Mouse (Mus musculus) left cerebral cortex, postnatal 14 days (tissue): ENCODE measurements around the gene Methig1. TPM values are rescaled to one million over a fixed set of nuclear protein-coding genes. Genes with fewer than 3 reads are reported as not detected.
"Not testable (repeated sequence)": the region's sequence is repeated elsewhere in the genome, so short reads cannot be mapped to it uniquely, and the experiment has no call there.

ENCODE experiments used
- DNase-seq, 2 experiments: peaks; one replicate each; pipeline ENCODE4 v3.0.0; 2021 to 2022; ENCODE audit warnings: low spot score in 2 of 2, mixed read lengths in 1 of 2
- intact Hi-C: fragments of 180-260 bp; cut with DNase I; formaldehyde crosslinking; loops from one replicate; pipeline ENCODE4 v1.15.1; 2025
- long read RNA-seq, 2 experiments: library from polyadenylated mRNA; stranded (forward); transcript quantifications; one replicate each; pipeline ENCODE4 v2.0.0; 2021
- total RNA-seq, 2 experiments: library from RNA; stranded (reverse); gene quantifications; 2 replicates each; pipeline ENCODE4 v1.2.3; 2021

The Methig1 gene
- total RNA-seq: not detected
- long read RNA-seq, experiment 1: 0 reads
- long read RNA-seq, experiment 2: 0 reads

DNA sequence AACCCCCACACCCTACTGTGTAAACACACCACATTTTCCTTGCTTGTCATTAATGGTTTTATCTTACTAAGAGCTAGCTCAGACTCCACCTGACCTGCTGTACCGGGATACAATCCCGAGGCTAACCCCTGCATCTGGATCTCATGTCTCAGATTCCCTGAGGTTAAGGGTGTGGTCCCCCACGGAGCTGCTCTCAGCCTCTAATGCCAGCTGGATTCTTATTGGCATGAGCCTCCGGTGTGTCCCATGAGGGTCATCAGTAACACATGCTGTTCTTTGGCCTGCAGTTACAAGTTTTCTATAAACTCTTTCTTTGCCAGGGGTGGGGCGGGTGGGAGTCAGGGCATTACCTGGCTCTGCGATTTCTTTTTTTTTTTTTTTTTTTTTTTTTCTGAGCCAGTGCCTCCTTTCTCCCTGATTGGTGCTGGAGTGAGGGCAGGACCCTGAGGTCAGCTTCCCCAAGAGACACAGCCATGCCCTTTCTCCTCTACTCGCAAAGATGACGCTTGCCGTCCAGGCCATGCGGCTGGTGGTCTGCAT is at the start of gene Methig1, which contains the start of gene Mettl7a2:
Gene Methig1 (plus strand): TSS at position 439 of the 540 bp plus-strand sequence.
Gene Mettl7a2 (plus strand): TSS at position 490 of the 540 bp plus-strand sequence.
- intact Hi-C loops: no loop called here
- DNase-seq: no peak

DNA sequence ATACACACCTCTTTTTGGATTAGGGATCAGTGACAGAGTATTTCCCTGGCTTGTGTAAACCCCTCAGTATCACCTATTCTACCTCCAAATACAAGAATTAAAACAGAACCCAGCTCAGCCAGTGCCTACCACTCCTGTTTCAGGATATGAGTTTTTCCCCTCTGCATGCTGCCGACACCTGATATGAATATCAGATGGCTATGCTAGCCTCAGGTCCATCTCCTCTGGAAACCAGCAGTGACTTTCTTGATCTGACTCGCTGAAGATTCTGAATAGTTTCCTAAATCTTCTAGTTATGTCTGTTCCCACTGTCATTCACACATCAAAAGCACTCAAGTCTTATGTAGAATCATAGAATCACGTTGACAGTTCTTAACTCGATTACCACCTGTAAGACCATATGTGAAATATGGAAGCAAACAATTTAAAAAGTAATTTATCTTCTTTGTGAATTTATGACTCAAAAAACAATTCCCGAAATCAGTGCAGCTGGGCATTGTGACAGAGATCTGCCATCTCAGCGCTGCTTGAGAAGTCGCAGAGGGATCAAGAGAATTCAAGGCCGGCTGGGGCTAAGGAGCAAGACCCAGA is 49.4 kb upstream of the Methig1 start:
- intact Hi-C loops: no loop called here
- no peak for DNase-seq

DNA sequence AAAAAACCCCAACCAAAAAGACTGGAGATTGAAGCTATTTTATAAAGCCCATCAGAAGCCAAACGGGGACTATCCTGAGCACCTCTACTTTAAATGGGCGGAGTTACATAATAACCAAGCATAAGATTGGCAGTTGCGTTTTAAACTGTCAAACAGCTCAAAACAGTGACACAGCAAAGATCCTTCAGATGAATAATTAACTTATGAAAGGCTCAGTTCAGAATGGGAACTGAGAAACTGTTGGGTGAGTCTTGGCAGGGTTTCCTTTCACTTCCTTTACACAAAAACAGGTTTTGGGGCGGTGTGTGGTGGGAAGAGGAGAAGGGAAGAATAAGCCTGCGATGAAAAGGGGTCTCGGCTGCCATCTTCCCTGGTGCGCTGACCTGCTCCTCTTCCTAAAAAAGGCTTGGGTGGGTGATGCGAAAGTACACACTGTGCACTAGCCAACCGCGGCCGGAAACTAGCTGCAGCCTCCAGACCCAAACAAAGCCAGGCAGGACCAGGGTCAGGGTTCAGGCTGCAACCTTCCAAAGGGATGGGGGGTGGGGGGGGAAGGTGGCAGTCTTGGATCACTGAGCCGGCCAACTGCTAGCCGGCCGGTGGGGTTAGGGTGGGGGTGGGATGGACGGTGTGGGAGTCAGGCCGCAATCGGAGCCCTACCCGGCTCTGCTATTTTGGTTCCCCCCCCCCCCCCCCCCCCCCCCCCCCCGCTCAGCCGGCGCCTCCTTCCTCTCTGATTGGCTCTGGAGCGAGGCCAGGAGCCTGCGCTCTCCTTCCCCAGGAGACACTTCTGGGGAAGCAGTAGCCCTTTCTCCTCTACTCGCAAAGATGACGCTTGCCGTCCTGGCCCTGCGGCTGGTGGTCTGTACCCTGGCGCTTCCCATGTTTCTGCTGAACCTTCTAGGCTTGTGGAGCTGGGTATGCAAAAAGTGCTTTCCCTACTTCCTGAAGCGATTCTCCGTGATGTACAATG is 48.6 kb upstream of the Methig1 start, which contains the start of gene Mettl7a1:
Gene Mettl7a1 (plus strand): TSS at position 122 of the 973 bp plus-strand sequence.
- intact Hi-C loops: no loop called here
- peak; percentile 84 to 85 for DNase-seq

DNA sequence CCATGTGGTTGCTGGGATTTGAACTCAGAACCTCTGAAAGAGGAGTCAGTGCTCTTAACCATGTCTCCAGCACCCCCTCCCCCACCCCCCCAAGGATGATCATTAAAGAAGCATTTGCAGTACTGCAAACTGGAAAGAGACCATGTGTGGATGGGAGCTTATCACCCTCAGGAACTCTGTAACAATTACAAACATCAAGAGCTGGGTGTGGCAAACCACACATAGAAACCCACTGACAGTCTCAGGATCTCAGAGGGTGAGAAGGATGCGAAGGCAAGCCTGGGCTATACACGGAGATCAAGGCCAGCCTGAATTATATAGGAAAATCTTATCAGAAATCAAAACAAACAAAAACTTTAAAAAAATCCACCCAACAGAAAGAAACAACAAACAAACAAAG is 46.7 kb upstream of the Methig1 start:
- intact Hi-C loops: no loop called here

DNA sequence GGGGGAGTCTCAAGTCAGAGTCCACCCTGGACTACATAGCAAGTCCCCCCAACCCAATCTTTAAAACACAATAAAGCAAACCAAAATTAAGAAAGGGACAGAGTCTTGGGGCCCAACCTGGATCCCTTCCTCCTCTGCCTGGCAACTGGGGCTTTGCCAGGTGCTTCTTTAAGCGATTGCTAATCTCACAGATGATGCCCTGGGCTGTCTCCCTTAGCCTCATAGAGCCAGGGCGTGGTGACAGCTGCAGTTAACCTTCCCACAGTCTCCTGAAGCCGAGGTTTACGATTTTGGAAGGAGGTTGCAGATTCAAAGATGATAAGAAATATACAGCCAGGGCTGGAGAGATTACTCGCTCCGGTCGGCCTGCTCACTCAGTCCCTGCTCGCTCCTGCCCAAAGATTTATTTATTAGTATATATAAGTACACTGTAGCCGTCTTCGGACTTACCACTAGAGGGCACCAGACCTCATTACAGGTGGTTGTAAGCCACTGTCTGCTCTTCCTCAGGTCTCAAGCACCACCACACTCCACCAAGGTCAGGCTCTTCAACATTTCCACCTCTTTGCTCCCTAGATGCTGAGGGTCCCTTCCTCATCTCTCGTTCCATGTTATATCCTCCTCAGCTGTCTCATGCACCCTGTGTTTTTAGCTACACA is 45.4 kb upstream of the Methig1 start:
- intact Hi-C loops: not testable (repeated sequence)

More for the DNA sequence above, 46.7 kb upstream of the Methig1 start:
- DNase-seq: no peak

DNA sequence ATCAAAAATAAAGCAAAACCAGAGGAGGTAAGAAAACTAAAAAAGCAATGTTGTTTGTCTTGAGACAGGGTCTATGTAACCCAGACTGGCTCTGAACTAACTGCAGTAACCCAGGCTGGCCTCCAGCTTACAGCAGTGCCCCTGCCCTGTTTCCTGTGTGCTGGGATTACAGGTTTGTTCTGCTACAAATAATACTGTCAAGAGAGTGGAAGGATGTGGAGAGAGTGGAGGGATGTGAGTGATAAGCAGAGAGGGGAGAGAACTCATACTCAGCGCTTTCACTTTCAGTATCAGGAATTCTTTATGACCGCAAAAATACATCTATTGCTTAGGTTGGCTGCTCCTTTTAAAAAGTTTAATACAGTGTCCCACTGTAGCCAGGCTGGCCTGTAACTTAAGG is 40.6 kb upstream of the Methig1 start:
- no peak for DNase-seq
- intact Hi-C loops: no loop called here

More for the DNA sequence above, 45.4 kb upstream of the Methig1 start:
- DNase-seq: peak in 1 of 2 experiments; percentile 27

DNA sequence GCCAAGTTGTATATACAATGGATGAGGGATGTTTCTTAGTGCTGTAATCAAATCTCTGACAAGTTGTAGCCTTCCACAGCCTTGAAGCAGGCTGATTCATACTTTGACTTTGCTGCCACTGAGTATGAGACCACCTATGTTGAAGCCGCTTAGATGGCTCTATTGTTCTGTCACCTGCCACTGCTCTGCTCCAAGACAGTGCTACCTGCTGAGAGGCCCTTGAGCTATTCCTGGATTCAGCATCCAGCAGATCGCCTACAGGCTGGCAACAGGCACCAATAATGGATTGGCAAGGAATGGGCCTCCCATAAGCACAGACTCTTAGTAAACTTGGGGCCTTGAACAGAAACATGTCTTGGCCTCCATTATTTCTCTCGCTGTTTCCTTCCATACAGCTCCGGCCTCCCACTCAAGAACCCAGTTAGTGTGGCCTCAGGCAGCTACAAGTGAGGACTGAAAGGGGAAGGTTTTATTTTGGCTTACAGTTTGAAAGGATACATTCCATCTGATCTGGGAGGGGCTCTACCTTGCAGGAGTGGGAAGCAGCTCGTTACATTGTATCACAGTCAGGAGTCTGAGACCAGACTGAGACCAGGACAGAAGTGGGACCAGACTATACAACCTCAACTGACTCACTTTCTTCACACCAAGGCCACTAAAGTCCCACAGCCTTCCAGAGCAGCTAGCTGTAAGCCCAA is 38.4 kb upstream of the Methig1 start:
- intact Hi-C loops: no loop called here
- no peak for DNase-seq

DNA sequence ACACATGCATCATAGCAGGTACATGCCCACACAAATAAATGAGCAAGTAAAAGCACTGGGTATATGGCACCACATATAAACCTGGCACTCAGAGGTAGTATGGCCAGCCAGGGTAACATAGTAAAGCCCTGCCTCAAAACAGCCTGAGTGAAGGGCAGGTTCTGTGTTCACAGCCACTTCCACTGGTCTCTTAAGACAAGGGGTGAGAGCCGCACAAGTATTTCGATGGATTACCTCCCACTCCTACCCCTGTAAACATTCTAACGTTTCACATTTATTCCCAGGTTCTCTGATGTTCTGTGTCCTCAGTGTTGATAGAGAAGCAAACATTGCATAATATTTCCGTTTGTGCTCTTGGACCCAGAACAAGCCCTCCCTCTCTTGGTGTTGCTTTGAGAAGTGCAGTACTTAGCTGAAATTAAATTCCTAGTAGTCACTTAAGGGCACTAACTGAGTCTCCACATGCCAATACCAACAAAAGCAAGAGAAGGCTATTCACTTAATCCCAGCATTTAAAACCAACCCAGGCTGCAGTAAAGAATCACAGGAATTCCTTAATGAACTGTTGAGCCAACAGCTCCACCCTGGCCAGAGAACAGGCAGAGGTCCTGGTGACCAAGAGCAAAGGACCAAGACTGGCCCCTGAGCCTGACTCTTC is 34.8 kb upstream of the Methig1 start:
- intact Hi-C loops, DNase-seq: not testable (repeated sequence)

DNA sequence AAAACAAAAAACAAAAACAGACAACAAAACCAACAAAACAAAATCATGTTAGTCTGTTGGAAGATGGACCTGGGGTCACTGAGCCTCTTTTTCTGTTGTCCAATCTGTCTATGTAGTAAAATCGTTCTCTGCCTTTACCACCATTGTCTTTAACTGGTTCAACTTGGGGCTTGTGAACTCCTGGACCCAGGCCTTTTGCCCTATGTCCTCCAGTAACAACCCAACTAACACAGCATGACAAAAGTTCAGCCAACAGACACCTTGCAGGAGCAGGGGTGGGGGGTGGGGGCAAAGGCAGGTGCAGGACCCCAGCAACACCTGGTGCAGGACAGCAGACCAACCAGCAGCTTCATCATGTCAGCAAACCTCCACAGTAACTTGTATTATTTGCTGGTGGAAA is 33.1 kb upstream of the Methig1 start:
- DNase-seq: no peak
- intact Hi-C loops: loop anchor here (10.0 kb wide), 1 partner anchor 55 kb away; no protein-coding TSS in a partner anchor

DNA sequence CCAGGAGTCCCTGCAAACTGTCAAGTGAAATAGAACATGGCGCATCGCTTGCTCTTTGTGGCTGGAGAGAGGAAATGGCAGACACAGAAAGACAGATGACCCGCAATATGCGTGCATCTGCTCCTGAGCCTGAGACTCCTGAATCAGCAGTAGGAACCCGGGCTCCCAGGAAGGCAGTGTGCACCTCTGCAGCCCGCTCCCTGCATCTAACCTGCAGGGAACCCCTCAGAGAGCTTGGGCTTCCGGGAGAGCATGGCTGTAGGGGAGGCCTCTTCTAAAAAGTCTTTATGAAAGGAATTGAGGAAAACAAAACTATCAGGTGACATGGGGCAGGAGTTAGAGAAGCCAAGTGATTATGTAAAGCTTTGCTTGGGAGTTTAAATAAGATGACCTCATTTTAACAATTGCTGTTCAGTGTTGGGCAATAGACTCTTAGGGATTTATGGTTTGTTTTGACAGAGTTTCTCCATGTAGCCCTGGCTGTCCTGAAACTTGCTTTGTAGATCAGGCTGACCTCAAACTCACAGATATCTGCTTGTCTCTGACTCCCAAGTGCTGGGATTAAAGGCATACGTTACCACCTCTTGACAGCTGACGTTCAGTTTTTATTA is 32.5 kb upstream of the Methig1 start:
- intact Hi-C loops: loop anchor here (10.0 kb wide), 1 partner anchor 54 kb away; no protein-coding TSS in a partner anchor
- no peak for DNase-seq

DNA sequence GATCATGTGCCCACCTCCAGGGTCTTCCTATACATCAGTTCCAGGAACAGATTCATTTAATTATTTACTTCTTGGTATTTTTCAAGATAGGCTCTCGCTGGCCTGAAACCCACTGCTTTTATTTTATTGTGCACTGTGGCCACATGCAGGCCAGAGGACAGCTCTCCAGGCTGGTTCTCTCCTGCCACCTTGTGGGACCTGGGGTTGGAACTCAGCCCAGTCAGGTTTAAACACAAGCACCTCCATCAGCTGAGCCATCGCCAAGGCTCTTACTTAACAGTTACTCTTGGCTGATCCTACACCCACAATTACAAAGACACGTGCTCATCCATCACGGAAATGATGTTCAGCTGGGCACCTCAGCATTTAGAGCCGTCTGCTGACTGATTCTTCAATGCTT is 31.8 kb upstream of the Methig1 start:
- intact Hi-C loops: loop anchor here (10.0 kb wide), 1 partner anchor 54 kb away; no protein-coding TSS in a partner anchor
- no peak for DNase-seq

DNA sequence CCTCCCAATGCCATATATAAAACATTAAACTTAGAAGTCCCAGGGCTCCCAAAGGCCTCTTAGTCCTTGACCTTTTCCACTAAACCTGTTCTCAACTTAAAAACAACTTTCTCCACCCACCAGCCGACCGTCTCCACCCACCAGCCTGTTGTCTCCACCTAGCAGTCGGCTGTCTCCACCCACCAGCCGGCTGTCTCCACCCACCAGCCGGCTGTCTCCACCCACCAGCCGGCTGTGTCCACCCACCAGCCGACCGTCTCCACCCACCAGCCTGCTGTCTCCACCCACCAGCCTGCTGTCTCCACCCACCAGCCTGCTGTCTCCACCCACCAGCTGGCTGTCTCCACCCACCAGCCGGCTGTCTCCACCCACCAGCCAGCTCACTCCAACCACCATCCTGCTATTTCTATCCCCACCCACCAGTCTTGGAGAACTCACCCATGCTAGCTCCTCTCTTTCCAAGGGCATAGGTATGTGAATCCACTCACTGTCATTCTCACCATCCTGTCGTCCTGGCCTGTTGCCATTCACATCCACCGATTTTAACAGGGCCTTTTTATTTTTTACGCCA is 28.8 kb upstream of the Methig1 start:
- intact Hi-C loops: loop anchor here (10.0 kb wide), 1 partner anchor 51 kb away; no protein-coding TSS in a partner anchor
- DNase-seq: peak; percentile 54

DNA sequence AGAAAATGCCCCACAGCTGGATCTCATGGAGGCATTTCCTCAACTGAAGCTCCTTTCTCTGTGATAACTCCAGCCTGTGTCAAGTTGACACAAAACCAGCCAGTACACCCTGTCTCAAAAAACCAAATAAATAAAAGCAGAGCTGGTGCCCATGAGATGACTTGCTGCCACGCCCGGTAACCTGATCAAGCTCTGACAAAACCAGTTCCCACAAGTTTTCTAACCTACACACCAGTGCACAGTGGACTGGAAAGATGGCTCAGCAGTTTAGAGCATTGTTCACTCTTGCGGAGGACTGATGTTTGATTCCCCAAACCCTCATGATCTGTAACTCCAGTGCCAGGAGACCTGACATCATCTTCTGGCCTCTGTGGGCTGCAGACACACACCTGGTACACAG is 27.7 kb upstream of the Methig1 start:
- intact Hi-C loops: loop anchor here (10.0 kb wide), 1 partner anchor 50 kb away; no protein-coding TSS in a partner anchor
- DNase-seq: no peak

DNA sequence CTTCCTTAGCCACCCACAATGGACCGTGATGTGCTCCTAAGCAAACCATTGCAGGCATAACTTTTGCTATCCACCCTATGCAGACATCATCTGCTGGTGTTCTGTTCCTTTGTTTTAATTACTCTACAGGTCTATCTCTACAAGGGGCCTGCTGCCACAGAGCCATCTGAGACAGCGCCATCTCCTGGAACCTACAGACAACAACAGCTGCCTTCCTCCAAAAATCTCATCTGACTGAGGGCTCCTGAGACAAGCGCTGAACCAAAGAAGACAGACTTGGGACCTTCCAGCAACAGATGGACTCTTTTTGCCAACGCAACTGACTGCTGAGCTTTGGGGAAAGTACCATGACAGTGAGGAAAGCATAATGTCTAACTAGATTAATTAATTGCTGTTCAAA is 24.9 kb upstream of the Methig1 start:
- intact Hi-C loops: loop anchor here (10.0 kb wide), 1 partner anchor 47 kb away; no protein-coding TSS in a partner anchor
- not testable (repeated sequence) for DNase-seq

DNA sequence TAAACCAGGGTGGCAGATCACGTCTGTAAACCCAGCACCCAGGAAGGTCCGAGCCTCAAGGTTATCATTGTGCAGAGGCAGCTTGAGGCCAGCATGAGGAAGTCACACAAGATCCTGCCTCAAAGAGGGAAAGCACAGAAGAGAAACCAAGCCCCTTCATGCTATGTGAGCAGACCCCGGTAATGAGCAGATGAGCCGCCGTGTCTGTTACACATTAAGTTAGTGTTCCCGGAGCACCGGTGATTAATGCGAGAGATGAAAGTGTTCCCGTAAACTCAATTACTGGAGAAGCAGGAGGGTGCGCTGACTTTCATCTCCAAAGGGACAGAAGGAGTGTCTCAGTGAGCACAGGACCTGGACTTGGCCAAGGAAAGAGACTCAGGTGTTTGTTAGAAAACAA is 23.6 kb upstream of the Methig1 start:
- DNase-seq: not testable (repeated sequence)
- intact Hi-C loops: loop anchor here (10.0 kb wide), 1 partner anchor 45 kb away; no protein-coding TSS in a partner anchor

DNA sequence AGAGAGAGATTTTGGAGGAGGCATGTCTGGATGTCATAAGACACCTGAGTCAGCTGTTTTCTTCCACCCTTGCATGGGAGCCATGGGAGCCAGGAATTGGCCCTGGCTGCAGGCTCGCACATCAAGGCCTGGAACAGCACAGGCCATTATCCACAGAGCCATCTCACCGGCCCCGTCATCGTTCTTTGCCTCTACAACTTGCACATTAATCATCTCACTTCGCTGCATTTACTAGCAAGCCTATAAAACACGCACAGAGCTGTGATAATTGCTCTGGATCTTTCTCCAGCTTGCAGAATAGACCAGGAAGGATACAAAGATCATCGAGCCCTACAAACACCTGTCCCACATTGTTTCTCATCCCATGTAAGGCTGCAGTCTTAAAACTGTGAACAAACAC is 22.2 kb upstream of the Methig1 start:
- intact Hi-C loops: no loop called here
- DNase-seq: no peak
